Mouse (Mus musculus) frontal cortex, postnatal 25 days (tissue): ENCODE results near the gene Nr5a2.

Experiments
- DNase-seq, 2 experiments: peaks; one replicate each; pipeline ENCODE4 v3.0.0; 2022; ENCODE audit warnings: low spot score in 2 of 2

Gene Nr5a2

GRCm38 (mm10) chr1:136948511-136949275 is 11.6 kb downstream of the Nr5a2 start:
- no peak for DNase-seq

GRCm38 (mm10) chr1:136948127-136948422 is 12.2 kb downstream of the Nr5a2 start:
- DNase-seq, result no peak

- DNase-seq, result no peak
Observed at GRCm38 (mm10) chr1:136947394-136948126, 12.7 kb downstream of the Nr5a2 start.

GRCm38 (mm10) chr1:136946806-136947393 is 13.3 kb downstream of the Nr5a2 start:
- DNase-seq, result no peak

- no peak for DNase-seq
Observed at GRCm38 (mm10) chr1:136946404-136946803, 13.8 kb downstream of the Nr5a2 start.

GRCm38 (mm10) chr1:136945876-136946275 is 14.4 kb downstream of the Nr5a2 start:
- no peak for DNase-seq

- no peak for DNase-seq
Observed at GRCm38 (mm10) chr1:136945426-136945825, 14.8 kb downstream of the Nr5a2 start.

- DNase-seq, result no peak
Observed at GRCm38 (mm10) chr1:136940603-136941002, 19.6 kb downstream of the Nr5a2 start.

- DNase-seq, result no peak
Observed at GRCm38 (mm10) chr1:136939220-136939619, 21.0 kb downstream of the Nr5a2 start.

GRCm38 (mm10) chr1:136935960-136936324 is 24.3 kb downstream of the Nr5a2 start:
- no peak for DNase-seq

- DNase-seq, result no peak
Observed at GRCm38 (mm10) chr1:136935316-136935959, 24.8 kb downstream of the Nr5a2 start.

GRCm38 (mm10) chr1:136934051-136934450 is 26.2 kb downstream of the Nr5a2 start:
- DNase-seq, result no peak

GRCm38 (mm10) chr1:136931026-136931425 is 29.2 kb downstream of the Nr5a2 start:
- DNase-seq, result no peak

GRCm38 (mm10) chr1:136929743-136930142 is 30.5 kb downstream of the Nr5a2 start:
- DNase-seq, result no peak

- DNase-seq, result no peak
Observed at GRCm38 (mm10) chr1:136927428-136927827, 32.8 kb downstream of the Nr5a2 start.

- DNase-seq, result no peak
Observed at GRCm38 (mm10) chr1:136926026-136926425, 34.2 kb downstream of the Nr5a2 start.

- DNase-seq, result no peak
Observed at GRCm38 (mm10) chr1:136920089-136920488, 40.2 kb downstream of the Nr5a2 start.

GRCm38 (mm10) chr1:136918791-136919190 is 41.5 kb downstream of the Nr5a2 start:
- no peak for DNase-seq

- peak in 1 of 2 experiments; percentile 4 for DNase-seq
Observed at GRCm38 (mm10) chr1:136915438-136915837, 44.8 kb downstream of the Nr5a2 start.

- no peak for DNase-seq
Observed at GRCm38 (mm10) chr1:136911996-136912395, 48.3 kb downstream of the Nr5a2 start.

- no peak for DNase-seq
Observed at GRCm38 (mm10) chr1:136911594-136911860, 48.7 kb downstream of the Nr5a2 start.

- no peak for DNase-seq
Observed at GRCm38 (mm10) chr1:136910741-136911593, 49.3 kb downstream of the Nr5a2 start.
